Mouse (Mus musculus) gastrocnemius, adult 2 months (tissue): ENCODE data around the gene Bicdl2. TPM values are rescaled to one million over a fixed set of nuclear protein-coding genes. Genes with fewer than 3 reads are reported as not detected.

Experiments
- DNase-seq: peaks from one replicate; pipeline ENCODE4 v3.0.0; 2022
- H3K27ac ChIP-seq: fragments of 200-600 bp; 2 replicates; pipeline ENCODE4 v1.8.1; 2022; ENCODE audit warnings: mild to moderate bottlenecking
- H3K4me3 ChIP-seq: fragments of 200-600 bp; 2 replicates; pipeline ENCODE4 v1.8.1; 2022; ENCODE audit warnings: mild to moderate bottlenecking, moderate library complexity
- CTCF ChIP-seq: fragments of 200-600 bp; IDR thresholded peaks from 2 replicates; pipeline ENCODE4 v1.8.1; 2022; ENCODE audit warnings: antibody characterized with exemption, mild to moderate bottlenecking, moderate library complexity
- intact Hi-C: fragments of 180-260 bp; cut with DNase I; formaldehyde crosslinking; loops from one replicate; pipeline ENCODE4 v1.15.1; 2025
- total RNA-seq, 2 experiments: library from RNA; stranded (reverse); gene quantifications; 2 replicates each; pipeline ENCODE4 v1.2.3; 2021

The Bicdl2 gene
- total RNA-seq, 2 experiments from 2014 or later, result not detected

DNA sequence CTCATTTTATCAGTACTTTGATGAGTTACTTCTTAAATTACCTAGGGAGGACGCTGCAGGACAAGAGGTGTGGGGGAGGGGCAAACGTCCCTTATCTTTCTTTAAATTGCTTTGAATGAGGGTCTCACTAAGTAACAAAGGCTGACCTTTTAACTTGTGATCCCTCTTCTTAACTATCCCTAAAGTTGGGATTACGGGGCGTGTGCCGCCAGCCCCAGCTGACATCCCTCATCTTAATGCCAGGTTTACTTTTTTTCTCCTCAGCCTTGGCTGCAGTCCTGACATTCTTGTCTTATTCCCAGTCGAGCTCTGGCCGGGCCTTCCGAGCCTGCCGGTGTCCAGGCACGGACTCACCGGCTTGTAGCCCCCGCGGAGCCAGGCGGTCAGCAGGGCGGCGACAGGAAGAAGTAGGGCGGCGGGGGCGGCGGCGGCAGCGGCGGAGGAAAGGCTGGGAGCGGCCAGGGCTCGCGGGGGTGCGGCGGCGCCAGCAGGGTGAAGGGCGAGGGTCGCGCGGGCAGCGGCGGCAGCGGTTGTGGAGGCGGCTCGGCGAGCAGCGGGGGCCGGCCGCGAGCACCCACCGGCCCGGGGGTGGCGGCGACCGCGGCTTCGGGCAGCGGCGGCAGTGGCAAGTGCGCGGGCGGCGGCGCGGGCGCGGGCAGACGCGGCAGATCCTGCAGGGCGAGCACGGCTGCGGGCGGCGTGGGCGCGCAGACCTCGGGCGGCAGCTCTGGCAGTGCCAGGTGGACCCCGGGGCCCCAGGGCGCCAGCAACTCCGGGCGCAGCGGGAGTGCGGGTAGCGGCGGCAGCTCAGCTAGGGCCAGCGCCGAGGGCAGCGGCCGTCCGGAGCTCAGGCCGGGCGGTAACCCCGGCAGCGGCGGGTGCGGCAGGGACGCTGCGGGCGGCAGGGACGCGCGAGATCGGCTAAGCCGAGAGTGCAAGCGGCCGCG lies 39.1 kb downstream of the Bicdl2 start:
- intact Hi-C loops, result no loop called here
- DNase-seq, result peak; percentile 80
- Histone ChIP-seq H3K27ac (peak overlapping the region; percentile 87), H3K4me3 (peak overlapping the region; percentile 91)
- TF ChIP-seq CTCF, result peak; percentile 20; the same call in 1 of the 2 replicates

DNA sequence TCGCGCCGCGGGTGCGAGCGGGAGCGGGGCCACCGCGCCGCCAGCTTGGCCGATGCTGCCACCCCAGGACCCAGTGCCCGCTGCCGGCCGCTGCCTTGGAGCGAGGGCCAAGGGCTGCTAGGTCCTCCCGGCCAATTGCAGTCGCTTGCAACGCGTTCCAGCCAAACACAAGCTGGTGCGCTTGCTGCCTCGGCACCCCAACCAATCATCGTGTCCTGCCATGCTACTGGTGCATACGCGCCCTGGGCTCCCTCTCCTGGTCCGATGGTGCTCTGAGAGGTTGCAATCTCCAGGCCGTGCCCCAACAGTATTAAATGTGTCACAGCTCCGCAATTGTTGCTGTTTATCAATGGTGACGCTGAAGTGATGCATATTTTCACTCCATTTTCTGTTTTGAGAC lies 39.8 kb downstream of the Bicdl2 start:
- intact Hi-C loops, result no loop called here
- peak; percentile 87 for TF ChIP-seq CTCF
- Histone ChIP-seq H3K27ac (peak overlapping the region; percentile 87), H3K4me3 (peak overlapping the region; percentile 91)
- peak; percentile 96 for DNase-seq

DNA sequence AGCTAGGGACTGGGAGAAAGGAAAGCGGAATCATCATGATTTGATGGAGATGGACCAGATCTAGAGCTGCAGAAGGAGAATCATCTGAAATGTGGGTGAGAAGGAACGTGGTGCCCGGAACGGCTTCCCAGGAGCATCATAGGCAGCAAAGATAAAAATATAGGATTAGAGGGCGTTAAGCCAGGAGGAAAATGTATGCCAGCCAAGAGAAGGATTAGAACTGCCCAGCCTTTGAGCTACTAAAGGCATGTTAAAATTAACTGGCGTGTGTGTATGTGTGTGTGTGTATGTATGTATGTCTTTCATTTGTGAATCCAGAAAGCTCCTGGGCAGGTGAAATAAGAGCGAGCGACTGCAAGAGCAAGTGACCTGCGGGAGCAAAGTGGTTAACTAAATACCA lies 43.0 kb downstream of the Bicdl2 start:
- intact Hi-C loops, result loop anchor here (2.0 kb wide), 1 partner anchor 26 kb away; the partner anchor contains the start of gene Tnfrsf12a
- Histone ChIP-seq H3K27ac (no peak overlapping the region), H3K4me3 (no peak overlapping the region)
- no peak for DNase-seq
- no peak for TF ChIP-seq CTCF

DNA sequence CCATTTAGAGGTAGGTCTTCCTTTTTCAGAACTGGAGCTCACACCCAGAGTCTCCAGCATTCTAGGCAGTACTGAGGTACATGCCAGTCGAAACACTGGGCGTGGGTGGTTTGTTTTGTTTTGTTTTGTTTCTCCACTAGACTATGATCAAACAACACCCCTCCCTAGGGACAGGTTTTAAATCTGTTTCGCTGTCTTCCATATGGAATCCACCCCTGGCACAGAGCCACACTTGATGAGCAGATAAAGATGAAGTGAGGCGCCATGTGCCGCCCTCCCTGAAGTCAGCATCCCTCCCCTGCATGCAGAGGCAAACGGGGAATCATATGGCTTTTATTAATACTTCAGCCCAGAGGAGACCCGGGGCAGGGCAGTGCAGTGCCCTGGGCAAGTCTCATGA lies 44.4 kb downstream of the Bicdl2 start:
- intact Hi-C loops, result no loop called here
- Histone ChIP-seq H3K27ac (no peak overlapping the region), H3K4me3 (no peak overlapping the region)
- no peak for TF ChIP-seq CTCF
- DNase-seq, result no peak

DNA sequence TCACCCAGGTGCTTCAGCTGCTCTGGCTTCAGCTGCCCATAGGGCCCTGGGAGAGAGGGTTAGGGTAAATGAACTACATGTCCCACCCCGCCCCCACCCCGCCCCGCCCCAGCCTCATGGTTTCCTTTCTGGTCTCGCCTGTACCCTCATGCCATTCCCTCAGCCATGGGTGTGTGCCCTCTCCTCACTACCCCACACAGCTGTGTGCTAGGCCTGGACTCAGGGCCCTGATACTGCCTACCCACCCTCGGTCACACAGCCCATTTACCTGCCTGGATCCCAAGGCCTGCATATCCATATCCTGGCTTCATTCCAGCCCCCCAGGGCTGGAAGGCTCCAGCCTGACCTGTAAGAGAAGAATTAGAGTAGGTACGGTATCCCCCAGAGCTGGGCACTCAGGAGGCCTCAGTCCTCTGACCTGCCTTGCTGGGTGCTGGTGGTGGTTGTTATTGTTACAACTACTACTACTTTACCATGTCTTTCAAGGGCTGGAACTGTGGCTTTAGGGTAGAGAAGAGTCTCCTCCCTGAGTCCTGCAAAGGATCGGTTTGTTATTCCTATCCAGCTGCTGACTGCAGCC lies 45.3 kb downstream of the Bicdl2 start:
- no peak overlapping the region for H3K4me3 ChIP-seq
- DNase-seq, result no peak
- intact Hi-C loops, result loop anchor here (2.0 kb wide), 1 partner anchor 45 kb away; the partner anchor contains the start of gene Bicdl2
- no peak for TF ChIP-seq CTCF
- no peak overlapping the region for H3K27ac ChIP-seq

DNA sequence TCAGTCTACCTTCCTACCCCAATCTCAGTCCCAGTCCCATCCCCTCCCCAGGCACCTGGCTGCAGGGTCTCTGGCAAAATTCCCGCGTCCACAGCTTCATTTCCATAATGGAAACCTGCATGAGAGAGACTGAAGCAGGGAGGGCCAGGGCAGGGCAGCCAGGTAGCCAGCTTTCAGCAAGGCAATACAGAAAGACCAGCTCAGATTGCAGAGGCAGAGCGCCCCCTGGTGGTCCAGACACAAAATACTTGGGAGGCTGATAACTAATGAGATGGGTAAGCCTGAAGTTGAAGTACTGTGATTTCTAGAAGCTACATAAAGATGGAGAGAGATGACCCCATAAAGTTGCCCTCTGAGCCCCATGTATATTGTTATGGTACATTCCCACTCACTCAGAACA lies 45.9 kb downstream of the Bicdl2 start:
- peak; percentile 96 for TF ChIP-seq CTCF
- intact Hi-C loops, result loop anchor here (2.0 kb wide), 1 partner anchor 45 kb away; the partner anchor contains the start of gene Bicdl2
- Histone ChIP-seq H3K4me3 (no peak overlapping the region), H3K27ac (no peak overlapping the region)
- DNase-seq, result peak; percentile 83

DNA sequence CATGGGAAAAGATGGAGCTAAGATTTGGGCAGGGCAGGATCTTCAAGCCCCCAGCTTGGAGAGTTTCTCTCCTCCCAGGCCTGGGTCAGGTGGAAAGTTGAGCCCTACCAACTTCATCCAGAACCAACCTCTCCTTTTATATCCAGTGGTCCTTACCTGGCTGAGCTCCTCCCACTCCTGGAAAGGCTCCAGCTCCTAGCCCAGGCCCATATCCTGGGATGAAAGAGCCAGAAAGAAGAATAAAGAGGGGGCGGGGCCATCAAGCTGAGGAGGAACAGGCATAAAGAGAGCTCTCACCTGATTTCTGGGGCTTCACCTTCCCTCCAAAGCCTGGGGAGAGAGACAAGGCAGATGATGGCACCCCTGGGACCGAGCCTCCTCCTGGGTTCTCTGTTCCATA lies 56.7 kb downstream of the Bicdl2 start:
- intact Hi-C loops, result no loop called here
- no peak for DNase-seq
- no peak overlapping the region for H3K27ac ChIP-seq
- no peak overlapping the region for H3K4me3 ChIP-seq
- TF ChIP-seq CTCF, result no peak

Other genes starting within 250 kb of the Bicdl2 start
- gene Vmn2r117, start 180.8 kb upstream of the Bicdl2 start, total RNA-seq, result not detected
- 1 to 10 TPM; 2.0 to 3.3 TPM for gene Zfp213, start 96.3 kb upstream of the Bicdl2 start, total RNA-seq
- gene Zfp13, start 61.0 kb upstream of the Bicdl2 start, total RNA-seq, result 1 to 10 TPM; 1.5 to 2.1 TPM
- not detected for gene Zscan10, start 59.6 kb upstream of the Bicdl2 start, total RNA-seq
- under 1 TPM in 1 of 2 experiments, not detected in 1; 0.06 TPM for gene Mmp25, start 15.2 kb upstream of the Bicdl2 start, total RNA-seq
- 100 to 1,000 TPM; 112 to 137 TPM for gene Hcfc1r1, start 13.1 kb downstream of the Bicdl2 start, total RNA-seq
- gene Thoc6, start 13.4 kb downstream of the Bicdl2 start, total RNA-seq, result 1 to 10 TPM; 6.3 to 8.8 TPM
- gene Tnfrsf12a, start 17.0 kb downstream of the Bicdl2 start, total RNA-seq, result 10 to 100 TPM; 19.5 to 27.5 TPM
- gene Cldn6, start 18.7 kb downstream of the Bicdl2 start, total RNA-seq, result not detected
- under 1 TPM; 0.15 to 0.17 TPM for gene Cldn9, start 23.5 kb downstream of the Bicdl2 start, total RNA-seq
- not detected for gene 1520401A03Rik, start 62.3 kb downstream of the Bicdl2 start, total RNA-seq
- gene Pkmyt1, start 65.8 kb downstream of the Bicdl2 start, total RNA-seq, result under 1 TPM; 0.53 to 0.64 TPM
- 1 to 10 TPM; 2.7 to 4.0 TPM for gene Paqr4, start 80.4 kb downstream of the Bicdl2 start, total RNA-seq
- not detected for gene Kremen2, start 85.3 kb downstream of the Bicdl2 start, total RNA-seq
- gene Flywch1, start 111.1 kb downstream of the Bicdl2 start, total RNA-seq, result 10 to 100 TPM; 43.3 to 50.4 TPM
- gene Flywch2, start 125.6 kb downstream of the Bicdl2 start, total RNA-seq, result under 1 TPM; 0.47 to 0.51 TPM
- 100 to 1,000 TPM; 178 to 227 TPM for gene Srrm2, start 130.0 kb downstream of the Bicdl2 start, total RNA-seq
- gene Elob, start 168.6 kb downstream of the Bicdl2 start, total RNA-seq, result 100 to 1,000 TPM; 296 to 351 TPM
- gene Prss33, start 175.6 kb downstream of the Bicdl2 start, total RNA-seq, result not detected
- not detected for gene Prss32, start 183.3 kb downstream of the Bicdl2 start, total RNA-seq
- gene Prss41, start 183.7 kb downstream of the Bicdl2 start, total RNA-seq, result not detected
- not detected for gene Prss21, start 207.6 kb downstream of the Bicdl2 start, total RNA-seq
- not detected for gene Dcpp1, start 220.4 kb downstream of the Bicdl2 start, total RNA-seq
- gene Dcpp2, start 220.4 kb downstream of the Bicdl2 start, total RNA-seq, result not detected